Mouse (Mus musculus) left cerebral cortex, postnatal 14 days (tissue): ENCODE measurements around the gene Bsn. TPM values are rescaled to one million over a fixed set of nuclear protein-coding genes. Genes with fewer than 3 reads are reported as not detected.

Source experiments
- DNase-seq, 2 experiments: peaks; one replicate each; pipeline ENCODE4 v3.0.0; 2021 to 2022; ENCODE audit warnings: low spot score in 2 of 2, mixed read lengths in 1 of 2
- intact Hi-C: fragments of 180-260 bp; cut with DNase I; formaldehyde crosslinking; loops from one replicate; pipeline ENCODE4 v1.15.1; 2025
- total RNA-seq, 2 experiments: library from RNA; stranded (reverse); gene quantifications; 2 replicates each; pipeline ENCODE4 v1.2.3; 2021

Gene Bsn
- total RNA-seq, 2 experiments from 2014 or later = 223 to 244 TPM

DNA sequence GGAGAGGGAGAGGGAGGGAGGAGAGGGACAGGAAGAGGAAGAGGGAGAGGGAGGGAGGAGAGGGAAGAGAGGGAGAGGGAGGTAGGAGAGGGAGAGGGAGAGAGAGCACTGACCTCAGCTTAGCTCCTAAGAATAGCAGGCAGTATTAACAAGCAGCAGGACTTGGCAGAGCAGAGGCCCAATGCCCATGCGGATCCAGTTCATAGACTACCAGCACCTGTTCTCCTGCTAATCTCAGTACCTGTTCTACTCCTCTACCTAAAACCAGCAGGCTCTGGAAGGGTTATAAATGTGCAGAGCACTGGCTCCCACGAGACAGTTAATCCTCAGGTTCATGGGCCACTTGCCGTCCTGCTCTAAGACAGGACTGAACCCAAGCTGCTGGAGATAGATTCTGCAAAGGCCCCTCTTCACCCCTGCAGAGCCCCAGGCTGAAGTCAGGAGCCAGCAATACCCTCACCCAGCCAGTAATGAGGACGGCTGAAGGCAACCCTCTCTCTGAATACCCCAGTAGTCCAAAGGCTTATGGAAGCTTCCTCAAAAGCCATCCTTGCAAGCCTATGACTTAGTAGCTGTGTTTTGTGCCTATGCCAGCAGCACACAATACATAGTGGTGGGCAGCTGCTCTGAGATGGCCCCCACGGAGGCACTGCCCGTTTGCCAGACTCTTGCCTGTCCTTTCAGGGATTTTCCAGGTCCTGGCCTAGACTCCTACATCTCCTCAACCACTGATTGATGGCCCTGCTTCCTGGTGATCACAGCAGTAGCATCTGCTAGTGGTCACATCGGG is 116.8 kb downstream of the Bsn start:
- no peak for DNase-seq
- intact Hi-C loops = no loop called here

DNA sequence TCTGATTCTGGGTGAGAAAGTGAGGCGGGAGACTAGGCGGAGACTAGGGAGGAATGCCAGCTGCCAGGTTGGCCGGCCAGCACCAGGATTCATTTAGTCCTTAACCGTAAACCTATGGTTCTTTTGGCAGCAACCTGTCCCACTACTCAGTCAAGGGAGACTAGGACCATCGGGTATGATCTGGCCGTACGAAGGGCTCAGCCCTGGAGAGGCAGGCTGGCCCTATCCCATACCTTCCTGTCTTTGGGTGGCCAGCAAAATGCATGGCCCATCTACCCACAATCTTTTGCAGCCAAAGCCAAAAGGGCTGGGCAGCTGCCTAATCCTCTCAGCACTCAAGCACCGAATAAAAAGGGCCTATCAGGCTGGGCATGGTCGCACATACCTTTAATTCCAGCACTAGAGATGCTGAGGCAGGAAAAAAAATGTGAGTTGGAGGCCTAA is 117.7 kb downstream of the Bsn start:
- no peak for DNase-seq
- intact Hi-C loops = no loop called here

GRCm38 (mm10) chr9:108071801-108072200 is 118.4 kb downstream of the Bsn start:
- no peak for DNase-seq
- intact Hi-C loops = no loop called here

- intact Hi-C loops = loop anchor here (5.0 kb wide), 1 partner anchor 167 kb away; no protein-coding TSS in a partner anchor
- DNase-seq = no peak
Observed at GRCm38 (mm10) chr9:108069529-108069928, 120.7 kb downstream of the Bsn start.

- DNase-seq = no peak
- intact Hi-C loops = loop anchor here (5.0 kb wide), 1 partner anchor 167 kb away; no protein-coding TSS in a partner anchor
Observed at GRCm38 (mm10) chr9:108069007-108069406, 121.2 kb downstream of the Bsn start.

GRCm38 (mm10) chr9:108067900-108068299 is 122.3 kb downstream of the Bsn start:
- peak; percentile 88 to 89 for DNase-seq
- intact Hi-C loops = loop anchor here (5.0 kb wide), 1 partner anchor 166 kb away; no protein-coding TSS in a partner anchor

DNA sequence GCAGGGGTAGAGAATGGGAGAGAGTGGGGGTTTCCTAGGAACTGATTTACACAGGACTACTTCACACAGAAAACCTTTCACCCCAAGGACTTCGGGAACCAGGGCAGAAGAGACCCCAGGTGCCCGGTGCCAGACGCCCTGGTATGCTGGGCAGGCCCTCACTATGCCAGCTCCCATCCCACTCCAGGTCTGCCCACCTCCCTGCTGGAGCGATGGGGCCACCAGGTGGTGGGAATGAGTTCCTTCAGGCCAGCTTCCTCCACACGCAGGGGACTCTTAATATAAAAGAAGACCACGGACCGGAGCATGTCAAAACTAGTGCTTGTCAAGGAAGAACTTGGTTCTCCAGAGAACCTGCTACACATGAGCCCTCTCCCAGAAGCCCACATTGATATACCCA is 123.0 kb downstream of the Bsn start:
- intact Hi-C loops = loop anchor here (5.0 kb wide), 1 partner anchor 165 kb away; no protein-coding TSS in a partner anchor
- no peak for DNase-seq

DNA sequence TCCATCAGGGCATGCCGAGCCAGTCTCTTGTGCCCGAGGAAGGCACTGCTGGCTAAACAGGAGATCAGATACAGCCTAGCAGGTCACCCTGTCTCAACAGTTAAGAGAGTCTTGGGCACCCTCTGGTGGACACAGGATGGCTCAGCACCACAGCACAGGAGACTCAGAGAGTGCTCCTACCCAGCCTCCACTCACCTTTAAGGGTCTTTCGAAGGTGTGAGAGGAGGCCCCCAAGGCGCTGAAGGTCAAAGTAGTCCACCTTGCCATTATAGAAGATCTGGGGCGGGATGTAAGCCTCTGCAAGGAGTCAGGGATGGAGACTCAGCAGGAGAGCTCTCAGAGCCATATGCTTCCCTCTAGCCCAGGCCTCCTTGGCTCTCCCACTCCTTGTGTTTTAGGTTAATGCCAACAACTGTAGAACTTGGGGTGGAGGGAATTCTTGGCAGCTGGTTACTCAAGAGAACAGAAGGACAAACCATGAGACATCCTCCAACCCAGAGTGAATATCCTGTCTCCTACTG is 124.6 kb downstream of the Bsn start:
- intact Hi-C loops = loop anchor here (5.0 kb wide), 1 partner anchor 163 kb away; no protein-coding TSS in a partner anchor
- peak; percentile 79 to 82 for DNase-seq

- no peak for DNase-seq
- intact Hi-C loops = no loop called here
Observed at GRCm38 (mm10) chr9:108063361-108063760, 126.8 kb downstream of the Bsn start.

GRCm38 (mm10) chr9:108062142-108062541 is 128.0 kb downstream of the Bsn start:
- intact Hi-C loops = no loop called here
- DNase-seq = no peak

DNA sequence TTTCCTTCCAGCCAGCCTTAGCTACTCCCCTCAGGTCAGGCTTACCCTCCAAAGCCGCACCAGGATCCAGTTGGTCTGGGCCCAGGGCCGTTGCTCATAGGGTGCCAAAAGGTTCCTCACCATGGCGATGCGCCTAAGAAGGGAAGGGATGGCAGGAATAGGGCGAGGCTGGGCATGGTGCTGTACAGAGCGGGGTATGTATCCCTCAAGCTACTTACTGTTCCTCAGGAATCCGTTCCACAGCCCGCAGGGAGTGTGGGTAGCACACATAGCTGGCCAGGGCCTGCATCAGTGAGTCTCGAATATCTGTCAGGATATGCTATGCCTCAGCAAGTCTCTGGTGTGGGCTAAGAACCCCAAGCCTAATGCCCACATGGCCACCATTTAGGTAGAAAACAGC is 131.9 kb downstream of the Bsn start:
- intact Hi-C loops = no loop called here

GRCm38 (mm10) chr9:108057262-108057562 is 133.0 kb downstream of the Bsn start:
- intact Hi-C loops = no loop called here
- DNase-seq = no peak

More for the DNA sequence above, 131.9 kb downstream of the Bsn start:
- DNase-seq = no peak

- DNase-seq = no peak
- intact Hi-C loops = no loop called here
Observed at GRCm38 (mm10) chr9:108056361-108057261, 133.6 kb downstream of the Bsn start.

- intact Hi-C loops = no loop called here
- no peak for DNase-seq
Observed at GRCm38 (mm10) chr9:108055661-108056237, 134.4 kb downstream of the Bsn start.

GRCm38 (mm10) chr9:108055061-108055460 is 135.1 kb downstream of the Bsn start:
- DNase-seq = no peak
- intact Hi-C loops = no loop called here

DNA sequence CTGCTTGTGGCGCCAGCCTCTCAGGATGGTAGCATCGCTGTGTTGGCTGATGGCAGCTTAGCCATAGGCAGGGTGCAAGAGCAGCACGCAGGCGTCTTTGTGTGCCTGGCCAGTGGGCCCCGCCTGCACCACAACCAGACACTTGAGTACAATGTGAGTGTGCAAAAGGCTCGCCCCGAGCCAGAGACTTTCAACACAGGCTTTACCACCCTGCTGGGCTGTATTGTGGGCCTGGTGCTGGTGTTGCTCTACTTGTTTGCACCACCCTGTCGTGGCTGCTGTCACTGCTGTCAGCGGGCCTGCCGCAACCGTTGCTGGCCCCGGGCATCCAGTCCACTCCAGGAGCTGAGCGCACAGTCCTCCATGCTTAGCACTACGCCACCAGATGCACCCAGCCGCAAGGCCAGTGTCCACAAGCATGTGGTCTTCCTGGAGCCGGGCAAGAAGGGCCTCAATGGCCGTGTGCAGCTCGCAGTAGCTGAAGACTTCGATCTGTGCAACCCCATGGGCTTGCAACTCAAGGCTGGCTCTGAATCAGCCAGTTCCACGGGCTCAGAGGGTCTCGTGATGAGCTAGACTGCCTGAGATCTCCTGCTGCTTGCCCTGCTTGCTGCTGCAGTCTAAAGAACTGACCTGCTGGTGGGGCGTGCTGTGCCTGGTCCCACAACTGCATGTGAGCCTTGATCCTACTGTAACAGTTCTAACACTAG is 135.7 kb downstream of the Bsn start:
- DNase-seq = no peak
- intact Hi-C loops = loop anchor here (5.0 kb wide), 1 partner anchor 152 kb away; no protein-coding TSS in a partner anchor

DNA sequence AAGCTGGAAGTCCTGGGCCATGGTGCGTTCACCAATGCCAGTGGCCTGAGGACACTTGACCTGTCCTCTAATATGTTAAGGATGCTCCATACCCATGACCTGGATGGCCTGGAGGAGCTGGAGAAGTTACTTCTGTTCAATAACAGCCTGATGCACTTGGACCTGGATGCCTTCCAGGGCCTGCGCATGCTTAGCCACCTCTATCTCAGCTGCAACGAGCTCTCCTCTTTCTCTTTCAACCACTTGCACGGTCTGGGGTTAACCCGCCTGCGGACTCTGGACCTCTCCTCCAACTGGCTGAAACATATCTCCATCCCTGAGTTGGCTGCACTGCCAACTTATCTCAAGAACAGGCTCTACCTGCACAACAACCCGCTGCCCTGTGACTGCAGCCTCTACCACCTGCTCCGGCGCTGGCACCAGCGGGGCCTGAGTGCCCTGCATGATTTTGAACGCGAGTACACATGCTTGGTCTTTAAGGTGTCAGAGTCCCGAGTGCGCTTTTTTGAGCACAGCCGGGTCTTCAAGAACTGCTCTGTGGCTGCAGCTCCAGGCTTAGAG is 136.4 kb downstream of the Bsn start:
- DNase-seq = no peak
- intact Hi-C loops = loop anchor here (5.0 kb wide), 1 partner anchor 151 kb away; no protein-coding TSS in a partner anchor

GRCm38 (mm10) chr9:108052885-108053664 is 137.1 kb downstream of the Bsn start, which contains the start of gene Amigo3:
Amigo3 (plus strand) TSS chr9:108053159.
- intact Hi-C loops = loop anchor here (5.0 kb wide), 1 partner anchor 151 kb away; no protein-coding TSS in a partner anchor
- DNase-seq = peak; percentile 99
